Mouse (Mus musculus): ENCODE results near the gene Dld.

Gene Dld

DNA sequence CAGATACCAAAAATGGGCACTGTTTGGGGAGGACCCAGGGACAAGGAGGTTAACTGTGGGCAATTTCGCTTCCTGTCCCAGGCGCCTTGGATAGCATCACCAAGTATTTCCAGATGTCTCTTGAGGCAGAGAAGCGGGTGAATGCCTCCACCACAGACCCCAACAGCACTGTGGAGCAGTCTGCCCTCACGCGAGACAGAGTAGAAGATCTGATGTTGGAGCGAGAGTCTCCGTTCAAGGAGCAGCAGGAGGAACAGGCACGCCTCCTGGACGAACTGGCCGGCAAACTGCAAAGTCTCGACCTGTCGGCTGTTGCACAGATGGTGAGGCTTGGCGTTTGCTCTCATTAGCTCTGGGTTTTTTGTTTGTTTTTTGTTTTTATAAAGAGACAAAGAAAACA lies 30.4 kb downstream of the Dld start:
- no peak for DNase-seq

DNA sequence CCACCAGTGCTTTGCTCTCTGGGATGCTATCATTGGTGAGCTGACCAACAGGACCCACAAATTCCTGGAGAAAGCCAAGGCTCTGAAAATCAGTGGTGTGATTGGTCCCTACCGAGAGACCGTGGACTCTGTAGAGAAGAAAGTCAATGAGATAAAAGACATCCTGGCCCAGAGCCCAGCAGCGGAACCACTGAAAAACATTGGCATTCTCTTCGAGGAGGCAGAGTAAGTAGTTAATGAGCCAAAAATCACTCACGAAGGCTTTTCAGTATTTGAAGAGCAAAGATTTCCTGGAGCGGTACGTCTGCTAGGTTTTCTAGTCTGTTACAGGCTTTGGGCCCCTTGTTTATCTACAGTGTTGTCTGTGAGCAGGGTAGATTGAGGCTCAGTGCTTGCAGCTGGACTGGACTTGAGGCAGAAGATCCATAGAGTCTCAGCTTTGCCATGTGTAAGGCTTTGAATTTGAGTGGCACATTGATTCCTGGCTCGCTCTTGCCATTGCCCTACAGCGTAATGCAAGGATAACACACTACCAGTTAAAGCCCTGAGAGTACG lies 32.8 kb downstream of the Dld start:
- no peak for DNase-seq

DNA sequence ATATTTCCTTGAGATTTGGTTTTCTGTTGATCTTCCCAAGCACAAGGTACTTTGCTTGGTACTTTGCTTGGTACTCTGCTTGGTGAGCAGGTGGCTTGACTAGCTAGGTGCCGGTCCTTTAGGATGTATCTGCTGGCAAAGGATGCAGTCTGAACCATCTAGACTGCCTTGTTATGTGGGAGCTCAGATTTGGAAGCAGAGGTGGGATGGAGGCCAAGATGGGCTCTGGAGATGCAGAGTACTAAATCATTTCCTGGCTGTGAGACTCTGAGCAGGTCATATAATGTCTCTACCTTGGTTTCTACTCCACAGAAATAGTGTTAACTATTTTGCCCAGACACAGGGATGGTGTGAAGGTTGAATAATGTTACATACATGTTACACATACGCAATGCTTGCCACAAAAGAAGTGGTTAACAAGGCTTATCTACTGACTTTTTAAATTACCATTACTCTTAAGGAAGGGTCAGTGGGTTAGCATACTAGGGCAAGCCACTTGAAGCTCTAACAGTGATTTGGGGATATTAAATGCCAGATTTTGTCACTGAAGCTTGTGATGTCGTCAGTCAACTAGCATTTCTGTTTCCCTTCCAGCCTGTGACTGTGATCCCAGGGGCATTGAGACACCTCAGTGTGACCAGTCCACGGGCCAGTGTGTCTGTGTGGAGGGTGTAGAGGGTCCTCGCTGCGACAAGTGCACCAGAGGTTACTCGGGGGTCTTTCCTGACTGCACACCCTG lies 33.4 kb downstream of the Dld start:
- DNase-seq = no peak

DNA sequence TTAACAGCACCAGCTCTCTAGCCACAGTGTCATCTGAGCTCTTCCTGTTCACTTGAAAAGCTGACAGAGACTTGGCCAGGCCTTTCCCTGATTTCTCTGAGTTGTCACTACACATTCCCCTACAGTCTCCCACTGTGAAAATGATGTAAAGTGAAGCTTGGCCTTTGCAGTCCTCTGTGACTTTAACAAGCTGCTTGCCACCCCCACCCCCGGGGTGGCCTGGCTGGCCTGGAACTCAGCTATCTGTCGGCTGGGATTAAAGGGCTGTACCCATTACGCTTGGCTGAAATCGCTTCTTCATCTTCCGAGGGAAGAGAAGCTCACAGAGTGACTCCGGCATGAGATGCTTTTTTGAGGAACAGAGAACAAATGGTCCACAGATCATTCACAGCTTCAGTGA lies 35.3 kb downstream of the Dld start:
- no peak for DNase-seq

DNA sequence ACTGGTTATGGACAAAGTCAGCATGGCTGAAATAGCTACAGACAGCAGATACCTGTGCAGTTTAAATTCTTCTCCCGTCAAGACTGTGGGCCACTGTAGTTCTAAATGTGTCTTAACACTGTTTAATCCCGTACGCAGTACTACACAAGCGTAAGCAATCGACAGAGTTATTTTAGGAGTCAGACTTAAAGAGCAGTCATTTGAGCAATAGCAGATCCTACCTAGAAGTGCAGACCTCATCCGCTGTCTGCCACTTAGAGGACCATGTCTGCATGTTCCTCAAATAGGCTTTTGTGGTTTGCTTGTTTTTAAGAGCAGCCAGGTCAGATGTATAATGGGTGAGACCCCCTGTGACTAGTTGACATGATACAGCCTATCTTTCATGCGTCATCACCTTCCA lies 36.9 kb downstream of the Dld start:
- no peak for DNase-seq

DNA sequence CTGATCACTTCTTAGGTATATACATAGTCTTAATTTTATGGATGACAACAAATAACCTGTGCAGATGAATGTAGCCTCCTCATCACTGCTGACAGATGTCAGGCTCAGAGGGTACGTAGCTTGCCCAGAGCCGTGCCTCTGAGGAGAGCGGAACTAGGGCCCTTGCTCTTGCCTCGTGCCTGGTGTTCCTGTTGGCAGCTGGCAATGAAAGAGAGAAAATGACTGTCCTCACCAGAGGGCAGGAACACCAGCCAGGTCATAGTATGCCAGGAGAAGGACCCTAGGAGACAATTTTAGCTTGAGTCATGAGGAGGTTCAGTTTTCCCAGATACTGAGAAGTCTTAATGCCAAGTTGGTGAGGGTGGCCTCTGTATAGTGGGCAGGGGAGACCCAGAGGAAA lies 38.1 kb downstream of the Dld start:
- no peak for DNase-seq

DNA sequence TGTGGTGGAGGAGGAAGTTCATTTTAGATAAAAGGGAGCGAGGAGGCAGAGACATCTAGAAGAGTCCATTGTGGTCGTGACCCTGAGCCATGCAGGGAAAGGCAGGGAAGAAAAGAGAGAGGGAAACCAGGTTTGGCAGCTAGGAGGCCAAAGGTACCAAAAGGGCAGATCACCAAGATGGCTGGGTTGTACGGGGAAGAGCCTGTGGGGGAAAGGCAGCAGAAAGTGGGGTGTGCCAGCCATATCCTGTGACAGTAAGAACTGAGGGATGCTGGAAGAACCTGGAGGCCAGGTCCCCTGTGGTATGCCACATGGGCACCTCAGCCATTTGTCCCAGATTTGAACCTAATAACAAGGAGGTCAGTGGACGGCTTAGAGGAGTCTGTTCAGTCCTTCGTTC lies 39.0 kb downstream of the Dld start:
- no peak for DNase-seq

DNA sequence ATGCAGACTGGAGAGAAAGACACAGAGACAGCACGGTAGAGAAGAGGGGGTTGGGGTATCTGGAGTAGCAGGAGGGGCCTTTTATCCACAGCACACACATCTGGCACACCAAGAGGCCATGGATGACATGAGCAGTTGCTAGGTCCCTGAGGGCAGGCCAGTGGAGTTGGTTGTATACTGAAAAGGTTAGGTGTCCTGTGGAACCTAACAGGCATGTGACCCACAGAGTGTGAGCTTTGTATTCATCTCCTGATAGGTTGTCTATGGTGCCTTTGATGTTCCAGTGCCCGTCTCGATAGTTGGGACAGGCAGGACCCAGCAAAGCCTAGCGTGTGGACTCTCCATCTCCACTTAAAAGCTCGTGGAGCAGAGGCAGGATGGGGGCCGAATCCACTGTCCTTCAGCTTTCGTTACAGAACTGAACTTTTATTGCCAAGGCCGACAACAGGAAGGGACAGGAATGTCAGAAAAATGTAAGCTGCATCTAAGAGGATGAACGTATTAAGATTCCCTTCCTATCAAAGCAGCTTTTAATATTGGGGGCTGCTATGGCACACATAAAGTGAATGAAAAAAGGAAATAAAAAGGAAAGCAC lies 39.5 kb downstream of the Dld start:
- DNase-seq = no peak

DNA sequence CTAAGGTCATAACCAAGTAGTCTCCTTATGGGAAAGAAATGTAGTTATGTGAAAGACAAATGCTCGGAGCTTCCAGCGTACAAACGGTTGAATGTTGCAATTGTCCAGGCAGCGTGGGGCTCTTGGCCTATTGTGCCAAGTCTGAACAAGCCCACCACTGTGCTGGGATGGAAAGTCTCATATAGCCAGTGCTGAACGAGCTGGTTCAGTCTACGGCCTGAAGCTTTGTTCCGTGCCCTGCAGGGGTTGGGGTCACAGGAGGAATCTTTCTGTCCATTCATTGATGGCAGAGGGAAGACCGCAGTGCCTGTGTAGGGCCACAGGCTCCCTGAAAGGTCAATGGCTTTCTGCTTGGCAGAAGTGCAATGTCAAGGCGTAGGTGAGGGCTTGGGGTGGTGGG lies 40.6 kb downstream of the Dld start:
- no peak for DNase-seq

DNA sequence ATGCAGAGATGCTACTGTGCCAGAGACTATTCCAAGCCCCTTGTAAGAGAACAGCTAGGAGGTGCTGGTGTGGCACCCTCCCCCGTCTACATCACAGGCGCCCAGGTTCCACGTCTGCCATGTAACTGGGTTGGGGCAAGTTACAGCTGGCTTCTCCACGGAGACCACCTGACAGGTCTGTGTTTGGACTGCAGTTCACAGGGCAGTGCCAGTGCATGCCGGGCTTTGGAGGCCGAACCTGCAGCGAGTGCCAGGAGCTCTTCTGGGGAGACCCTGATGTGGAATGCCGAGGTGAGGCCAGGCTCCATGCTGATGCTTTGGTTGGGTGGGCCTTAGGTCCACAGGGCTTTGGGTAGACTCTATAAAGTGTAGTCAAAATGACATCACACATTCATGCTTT lies 43.5 kb downstream of the Dld start:
- no peak for DNase-seq

DNA sequence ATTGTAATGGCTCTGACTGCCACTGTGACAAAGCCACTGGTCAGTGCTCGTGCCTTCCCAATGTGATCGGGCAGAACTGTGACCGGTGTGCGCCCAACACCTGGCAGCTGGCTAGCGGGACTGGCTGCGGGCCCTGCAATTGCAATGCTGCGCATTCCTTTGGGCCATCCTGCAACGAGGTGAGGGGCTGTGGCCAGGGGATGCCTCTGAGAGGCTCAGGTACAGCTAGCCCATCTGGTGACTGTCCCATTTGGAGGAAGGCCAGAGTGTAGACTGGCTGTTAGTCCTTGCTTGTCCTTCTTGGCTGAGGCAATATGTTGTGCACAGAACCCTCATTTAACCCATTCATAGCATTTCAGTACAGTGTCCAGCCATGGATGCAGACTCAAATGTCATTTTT lies 44.2 kb downstream of the Dld start:
- DNase-seq = no peak

DNA sequence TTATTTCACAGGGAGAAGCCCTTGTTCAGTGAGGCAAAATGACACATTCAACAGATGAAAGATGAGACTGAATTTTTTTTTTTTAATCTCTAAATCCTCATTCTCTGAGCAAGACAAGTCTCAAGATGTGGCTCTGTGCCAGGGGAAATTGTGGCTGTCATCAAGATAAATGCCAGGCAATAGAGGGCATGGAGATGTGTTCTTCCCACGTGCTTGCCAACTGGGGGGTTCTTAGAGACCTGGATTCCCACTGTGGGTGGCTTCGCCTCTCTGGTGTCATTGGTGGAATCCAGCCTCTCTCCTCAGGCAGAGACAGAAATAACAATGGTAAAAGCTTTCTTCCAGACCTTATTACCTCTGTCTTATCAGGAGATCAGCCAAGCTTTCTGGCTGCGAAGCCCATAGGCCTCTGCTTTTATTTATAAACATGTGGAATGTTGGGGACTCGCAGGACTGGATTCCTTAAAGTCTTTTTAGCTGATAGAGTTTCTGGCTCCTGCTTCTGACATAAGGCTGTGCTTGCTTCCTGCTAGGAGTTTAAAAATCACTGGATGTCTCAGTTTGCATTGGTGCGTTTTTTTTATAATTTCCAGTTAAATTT lies 45.1 kb downstream of the Dld start:
- DNase-seq = no peak

DNA sequence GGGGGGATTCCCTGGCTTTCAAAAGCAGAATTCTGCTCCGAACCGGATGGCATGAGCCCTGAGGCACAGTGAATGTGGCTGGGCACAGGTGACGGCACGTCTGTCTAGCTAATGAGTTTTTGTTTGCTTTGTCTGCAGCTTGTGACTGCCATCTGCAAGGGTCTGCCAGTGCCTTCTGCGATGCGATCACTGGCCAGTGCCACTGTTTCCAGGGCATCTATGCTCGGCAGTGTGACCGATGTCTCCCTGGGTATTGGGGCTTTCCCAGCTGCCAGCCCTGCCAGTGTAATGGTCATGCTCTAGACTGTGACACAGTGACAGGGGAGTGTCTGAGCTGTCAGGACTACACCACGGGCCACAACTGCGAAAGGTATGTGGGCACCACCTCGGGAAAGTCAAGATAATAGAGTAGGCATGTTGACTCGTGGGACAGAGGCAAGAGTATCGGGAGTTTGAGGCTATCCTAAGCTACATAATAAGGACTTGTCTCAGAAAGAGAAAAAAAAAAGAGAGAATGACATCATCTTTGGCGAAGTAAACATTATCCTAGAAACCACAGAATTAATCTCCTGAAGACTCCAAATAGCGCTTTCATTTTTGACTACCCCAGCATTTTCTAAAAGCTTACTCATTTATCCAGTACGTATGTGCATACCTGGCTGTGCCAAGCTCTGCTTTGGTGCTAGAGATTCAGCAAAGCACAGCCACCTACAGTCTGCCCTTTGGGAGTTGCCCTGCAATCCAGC lies 48.3 kb downstream of the Dld start:
- no peak for DNase-seq

DNA sequence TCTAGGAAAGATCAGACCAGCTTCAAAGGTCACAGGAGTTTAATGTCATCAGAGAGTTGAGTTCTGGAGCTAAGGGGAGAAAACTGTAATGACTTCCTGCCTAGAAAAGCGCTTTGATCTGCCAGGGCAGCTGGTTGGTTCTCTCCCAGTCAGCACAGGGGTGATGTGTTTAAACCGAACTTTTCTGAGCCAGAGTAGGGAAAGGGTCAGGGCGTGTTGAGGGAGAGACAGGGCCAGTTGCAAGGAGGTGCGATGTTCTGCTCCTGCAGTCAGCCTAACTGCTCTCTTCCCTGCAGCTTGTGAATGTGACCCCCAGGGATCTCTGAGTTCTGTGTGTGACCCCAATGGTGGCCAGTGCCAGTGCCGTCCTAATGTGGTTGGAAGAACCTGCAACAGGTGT lies 49.0 kb downstream of the Dld start:
- no peak for DNase-seq

DNA sequence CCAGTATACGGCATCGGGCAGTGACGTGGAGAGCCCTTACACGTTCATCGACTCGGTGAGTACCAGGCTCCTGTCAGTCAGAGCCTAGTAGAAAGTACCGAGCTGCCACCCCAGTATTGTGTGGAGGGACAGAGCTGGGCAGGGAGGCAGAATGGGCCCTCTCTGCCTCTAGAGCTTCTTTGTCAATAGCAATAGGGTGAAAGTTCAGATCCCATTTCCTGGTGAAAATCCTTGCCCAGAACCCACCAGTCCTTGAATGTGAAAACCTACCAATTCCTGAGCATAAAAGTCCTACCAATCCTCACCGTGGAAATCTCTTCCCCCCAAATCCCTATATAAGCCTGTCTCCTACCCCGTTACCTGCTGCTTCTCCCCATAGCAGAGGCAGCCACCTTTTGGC lies 51.0 kb downstream of the Dld start:
- DNase-seq = no peak

DNA sequence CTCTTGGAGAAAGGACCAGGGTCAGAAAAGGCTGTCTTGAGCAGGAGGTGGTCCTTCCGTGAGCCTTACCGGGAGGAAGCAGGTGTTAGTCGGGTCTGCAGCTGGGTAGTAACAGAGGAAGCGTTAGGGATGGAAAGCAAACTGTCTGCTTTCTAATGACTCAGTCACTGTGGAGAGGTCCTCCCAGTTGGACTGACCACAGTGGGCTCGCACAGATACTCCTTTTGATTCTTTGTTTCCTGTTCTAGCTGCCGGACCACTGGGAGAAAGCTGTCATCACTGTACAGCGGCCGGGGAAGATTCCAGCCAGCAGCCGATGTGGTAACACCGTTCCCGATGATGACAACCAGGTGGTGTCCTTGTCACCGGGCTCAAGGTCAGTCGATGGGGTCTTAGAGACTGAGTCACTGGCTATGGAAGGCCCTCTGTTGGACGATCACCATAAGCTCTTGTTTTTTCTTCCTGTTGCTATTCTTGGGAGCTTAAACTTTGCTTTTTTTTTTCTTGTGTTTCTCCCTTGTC lies 51.5 kb downstream of the Dld start:
- DNase-seq = no peak

DNA sequence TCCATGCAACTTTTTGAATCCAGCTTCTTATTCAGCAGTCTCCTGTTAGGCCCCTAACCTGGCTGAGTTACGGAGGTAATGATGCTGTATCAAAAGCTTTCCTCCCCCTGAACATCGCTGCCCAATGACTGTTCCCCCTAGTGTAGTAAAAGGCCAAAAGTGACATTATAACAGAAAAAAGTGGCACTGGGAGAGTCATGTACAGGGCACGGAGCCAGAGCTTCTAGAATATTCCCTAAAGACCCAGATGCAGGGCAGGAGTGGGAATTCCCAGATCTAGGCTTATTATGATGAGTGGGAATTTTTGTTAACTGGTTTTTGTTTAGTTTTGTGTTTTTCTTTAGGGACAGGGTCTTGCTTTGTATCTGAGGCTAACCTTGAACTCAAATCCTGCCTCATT lies 52.1 kb downstream of the Dld start:
- no peak for DNase-seq

DNA sequence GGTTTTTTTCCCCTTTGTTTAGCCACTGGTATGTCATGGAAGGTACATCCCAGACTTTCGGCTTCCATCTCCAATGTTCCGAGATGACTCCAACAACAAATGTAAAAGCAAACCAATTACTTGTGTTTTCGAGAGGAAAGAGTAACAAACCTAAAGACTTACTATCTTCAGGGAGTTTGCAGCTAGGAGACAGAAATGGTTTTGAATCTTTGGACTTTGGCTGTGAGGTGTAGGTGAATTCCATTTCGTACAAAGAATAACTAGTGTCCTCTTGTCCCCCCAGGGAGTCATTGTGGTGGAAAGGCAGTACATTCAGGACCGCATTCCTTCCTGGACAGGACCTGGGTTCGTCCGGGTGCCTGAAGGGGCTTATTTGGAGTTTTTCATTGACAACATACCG lies 52.7 kb downstream of the Dld start:
- no peak for DNase-seq

DNA sequence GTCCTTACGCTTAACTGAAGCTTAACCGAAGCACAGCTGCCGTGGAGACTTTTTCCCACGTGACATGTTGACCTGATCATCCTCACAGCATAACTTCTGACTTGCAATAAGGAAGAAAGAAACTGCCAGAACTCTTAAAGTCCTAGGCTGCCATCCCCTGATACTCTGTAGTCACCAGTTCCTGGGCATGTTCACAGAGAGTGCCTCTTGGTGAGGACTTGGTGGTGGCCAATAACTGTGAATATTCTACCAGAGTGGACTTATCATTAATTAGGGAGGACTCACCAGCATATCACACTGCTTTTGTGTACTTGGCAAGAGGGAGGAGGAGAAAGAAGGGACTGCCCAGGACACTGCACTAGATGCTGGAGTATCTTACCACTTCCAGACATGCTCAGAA lies 53.1 kb downstream of the Dld start:
- no peak for DNase-seq

DNA sequence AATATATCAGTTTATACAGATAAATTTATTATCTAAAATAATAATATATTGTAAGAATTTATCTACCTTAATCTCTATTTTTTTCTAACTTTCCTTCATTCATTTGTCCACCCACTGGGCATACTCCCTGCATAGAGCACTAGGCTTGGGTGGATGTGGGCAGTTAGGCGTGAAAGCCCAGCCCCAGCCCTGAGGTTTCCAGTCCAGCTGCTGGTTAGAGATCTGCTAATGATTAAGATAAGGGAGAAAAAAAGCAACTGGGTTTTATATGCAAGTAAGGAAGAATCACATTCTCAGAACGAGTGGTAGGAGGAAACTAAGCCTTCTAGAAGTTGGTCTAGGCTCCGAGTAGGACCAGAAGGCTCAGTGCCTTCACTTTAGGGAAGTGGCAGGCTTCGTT lies 55.2 kb downstream of the Dld start:
- DNase-seq = no peak

DNA sequence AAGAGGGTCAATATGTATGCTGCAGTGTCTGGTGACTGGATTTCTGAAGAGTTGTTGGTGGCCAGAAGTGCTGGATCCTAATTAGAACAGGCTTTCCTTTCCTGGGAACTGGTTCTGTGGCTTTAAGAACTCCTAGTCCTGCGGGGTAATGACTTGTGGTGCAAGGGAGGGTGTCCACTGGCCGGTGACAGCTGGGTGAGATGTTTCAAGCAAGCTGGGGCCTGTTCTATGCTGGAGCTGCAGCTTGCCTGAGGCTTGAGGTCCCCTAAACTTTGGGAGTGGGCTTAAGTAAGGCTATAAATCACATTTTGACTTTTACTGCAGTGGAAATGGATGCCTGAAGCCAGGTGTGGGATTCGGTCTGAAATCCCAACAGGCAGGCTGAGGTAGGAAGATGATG lies 55.7 kb downstream of the Dld start:
- no peak for DNase-seq

DNA sequence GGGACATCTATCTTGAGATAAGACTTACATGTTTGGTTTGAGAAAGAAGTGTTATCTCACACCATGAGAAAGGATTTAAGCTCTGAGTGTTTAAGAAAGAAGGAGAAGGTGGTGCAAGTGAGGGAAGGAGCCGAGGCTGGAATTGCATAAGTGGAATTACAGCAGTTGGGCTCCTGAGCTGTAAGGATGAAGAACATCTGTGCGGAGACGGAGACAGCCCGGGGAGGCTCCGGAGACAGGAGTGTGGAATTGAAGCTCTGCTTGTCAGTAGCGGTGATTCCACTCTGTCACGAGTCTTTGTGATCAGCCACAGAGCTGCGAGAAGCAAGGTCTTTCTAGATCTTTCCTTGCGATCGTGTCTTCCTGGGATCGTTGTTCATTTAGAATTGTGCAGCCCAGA lies 56.3 kb downstream of the Dld start:
- DNase-seq = no peak

DNA sequence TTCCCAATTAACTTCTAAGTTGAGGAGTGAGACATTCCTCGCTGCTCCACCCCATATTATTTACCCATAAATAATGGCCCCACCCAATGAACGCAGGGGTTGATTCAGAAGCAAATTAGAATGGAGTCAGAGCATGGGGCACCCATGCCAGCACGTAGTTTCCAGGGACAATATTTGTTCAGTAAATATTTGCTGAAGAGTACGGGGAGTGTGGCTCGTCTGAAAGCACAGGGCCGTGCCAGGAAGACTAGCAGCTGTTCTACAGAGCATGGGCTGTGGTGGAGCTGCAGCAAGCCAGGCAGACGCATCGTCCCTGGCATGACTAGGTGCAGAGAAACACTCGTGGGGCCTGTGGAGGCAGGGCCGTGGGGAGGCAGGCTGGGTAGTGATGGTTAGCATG lies 56.7 kb downstream of the Dld start:
- DNase-seq = no peak
